In the genomic region with DNA sequence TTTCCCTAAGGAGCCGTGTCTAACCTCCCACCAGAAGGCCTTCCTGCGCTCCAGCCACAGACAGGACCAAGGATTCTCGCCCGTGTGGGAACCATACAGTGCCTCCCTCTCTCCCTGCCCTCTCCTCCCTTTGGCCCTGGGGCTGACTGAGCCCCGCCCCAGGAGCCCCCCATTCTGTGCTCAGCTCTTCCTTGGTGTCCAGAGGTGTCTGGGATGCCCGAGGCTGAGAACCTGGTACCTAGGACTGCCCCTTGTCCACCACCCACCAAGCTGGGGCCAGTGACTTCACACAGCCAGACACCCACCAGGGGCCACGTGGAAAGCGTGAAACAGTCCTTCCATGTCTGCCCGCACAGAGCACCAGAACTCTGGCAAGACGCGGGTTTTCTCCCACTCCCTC, we compare ENCODE assay signal across 19 mouse cellular contexts. TPM values are rescaled to one million over a fixed set of nuclear protein-coding genes. Genes with fewer than 3 reads are reported as not detected.
"Had no signal": no experiment of that assay in that cellular context is flagged by ENCODE, and none has a peak within 500 bp of the region (broad histone marks: within the 10 kb centered on the region; RNA-seq: fewer than 3 reads in every experiment).

No protein-coding gene starts in this region.

- H3K4me3 ChIP-seq: kidney, embryonic 15.5 days; left cerebral cortex, adult 2 months had no signal

- H3K27me3 ChIP-seq: kidney, embryonic 15.5 days had no signal

- H3K27ac ChIP-seq: kidney, embryonic 15.5 days; left cerebral cortex, adult 2 months; macrophage had no signal

- DNase-seq: kidney, adult 18-20 months; kidney, postnatal 10 days; kidney, postnatal 36 days; layer of hippocampus, postnatal 36 days; lung, embryonic 14.5 days; midbrain, embryonic 14.5 days; thymus, postnatal 25 days had no signal

- H3K36me3 ChIP-seq: kidney, embryonic 15.5 days had no signal

- H3K9me3 ChIP-seq: kidney, embryonic 15.5 days had no signal

- ATAC-seq: inflammation-experienced regulatory T-cells, adult 6 months; lung, postnatal 0 days had no signal

- H3K4me2 ChIP-seq: kidney, embryonic 15.5 days; lung, embryonic 14.5 days had no signal

- H3K4me1 ChIP-seq: kidney, embryonic 15.5 days had no signal

- H3K9ac ChIP-seq: kidney, embryonic 15.5 days; lung, embryonic 14.5 days had no signal

RNA-seq across cellular contexts. Expression of a gene that starts 22.3 kb away (rescaled TPM):
- polyA plus RNA-seq: inflammation-experienced regulatory T-cells, adult 6 months; liver, adult 2 months; midbrain, postnatal 0 days had no signal

RNA-seq across cellular contexts. Expression of a gene that starts 25.5 kb away (rescaled TPM):
- total RNA-seq: liver, adult 2 months; megakaryocyte, adult 5-6 weeks had no signal
- polyA plus RNA-seq: inflammation-experienced regulatory T-cells, adult 6 months; limb, embryonic 11.5 days; liver, adult 2 months; lung, postnatal 0 days; small intestine, adult 2 months; spleen, adult 2 months; thymus, postnatal 0 days had no signal
